Mouse (Mus musculus) G1E (cell line): ENCODE measurements at regions not wholly inside any gene's neighbourhood (a gene's known extent, or its start where the extent isn't known, plus 50 kb on each side); places are given as distances from the start of the nearest gene placed in this dataset.

ENCODE experiments used
- ATAC-seq: 2 replicates; pipeline ENCODE4 v1.8.0; 2016; ENCODE audit warnings: mild to moderate bottlenecking; ENCODE audit not compliant: insufficient number of reproducible peaks, poor library complexity, low FRiP score, severe bottlenecking; ENCODE audit errors: extremely low read depth
- DNase-seq: peaks from one replicate; pipeline ENCODE4 v3.0.0; 2012; ENCODE audit warnings: low spot score
- H3K27me3 ChIP-seq: 2 replicates; pipeline ENCODE4 v1.6.1; 2012; ENCODE audit warnings: mild to moderate bottlenecking, low read length, inconsistent platforms; ENCODE audit not compliant: insufficient read depth
- H3K36me3 ChIP-seq: replicated peaks from 2 replicates; pipeline ENCODE3; 2012; ENCODE audit warnings: mild to moderate bottlenecking, inconsistent platforms
- H3K4me1 ChIP-seq: 2 replicates; pipeline ENCODE4 v1.6.1; 2012; ENCODE audit warnings: low read depth, low read length, inconsistent platforms, mixed read lengths; ENCODE audit not compliant: insufficient read depth
- H3K4me3 ChIP-seq: 2 replicates; pipeline ENCODE4 v1.5.1; 2012; ENCODE audit warnings: low read depth, mild to moderate bottlenecking, inconsistent platforms, low read length, moderate library complexity, mixed read lengths
- H3K9me3 ChIP-seq: replicated peaks from 2 replicates; pipeline ENCODE4 v1.6.1; 2012; ENCODE audit warnings: inconsistent platforms
- CTCF ChIP-seq: IDR thresholded peaks from 2 replicates; pipeline ENCODE4 v1.5.1; 2012; ENCODE audit warnings: low read depth, low read length, inconsistent platforms, mixed read lengths
- GATA1 ChIP-seq: IDR thresholded peaks from 2 replicates; pipeline ENCODE4 v1.6.1; 2012; ENCODE audit warnings: borderline replicate concordance, low read length, inconsistent platforms, mixed read lengths
- GATA2 ChIP-seq: IDR thresholded peaks from 2 replicates; pipeline ENCODE4 v1.6.1; 2012; ENCODE audit warnings: low read depth, low read length, inconsistent platforms, borderline replicate concordance
- POLR2AphosphoS5 ChIP-seq: IDR thresholded peaks from 2 replicates; pipeline ENCODE4 v1.6.1; 2012; ENCODE audit warnings: low read depth, low read length, inconsistent platforms; ENCODE audit not compliant: insufficient replicate concordance
- TAL1 ChIP-seq: conservative IDR thresholded peaks from 2 replicates; pipeline ENCODE4 v1.6.1; 2012; ENCODE audit warnings: low read depth, low read length, inconsistent platforms, mixed read lengths

DNA sequence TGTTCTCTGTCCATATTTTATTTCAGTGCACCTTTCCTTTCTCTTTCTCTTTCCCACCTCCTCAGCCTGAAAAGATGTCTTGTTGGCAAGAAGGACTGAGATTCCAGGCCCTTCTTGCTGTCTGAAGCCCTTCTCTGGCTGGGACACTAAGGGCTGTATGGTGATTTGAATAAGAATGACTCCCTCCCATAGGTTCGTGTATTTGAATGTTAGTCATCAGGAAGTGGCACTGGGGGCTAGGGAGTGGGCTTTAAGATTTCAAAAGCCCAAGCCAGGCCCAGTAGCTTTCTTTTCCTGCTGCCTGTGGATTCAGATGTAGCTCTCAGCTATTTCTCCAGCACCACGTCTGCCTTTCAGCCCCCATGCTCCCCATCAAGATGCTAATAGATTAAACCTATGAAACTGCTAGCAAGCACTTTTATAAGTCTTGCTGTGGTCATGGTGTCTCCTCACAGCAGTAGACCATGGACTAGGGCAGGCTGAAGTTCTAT, 66.3 kb upstream of the Tle4 start:
- no peak for TF ChIP-seq TAL1
- TF ChIP-seq GATA1: no peak
- no peak for TF ChIP-seq GATA2
- no peak overlapping the region for H3K4me3 ChIP-seq

GRCm38 (mm10) chr19:14663350-14663749, 65.5 kb upstream of the Tle4 start:
- Histone ChIP-seq H3K36me3 (no peaks in the 10 kb centered on the region), H3K4me1 (peaks cover 4% of the 10 kb centered on the region; the same call in 1 of the 2 replicates), H3K4me3 (no peak overlapping the region), H3K9me3 (no peaks in the 10 kb centered on the region), H3K27me3 (peaks cover 8% of the 10 kb centered on the region; the same call in 1 of the 2 replicates)
- ATAC-seq: no peak
- DNase-seq: no peak
- TF ChIP-seq POLR2AphosphoS5 (no peak), TAL1 (no peak), GATA2 (no peak), CTCF (no peak), GATA1 (no peak)

More for the DNA sequence above, 66.3 kb upstream of the Tle4 start:
- ATAC-seq (no peak), DNase-seq (no peak)
- Histone ChIP-seq H3K36me3 (no peaks in the 10 kb centered on the region), H3K4me1 (peaks cover 4% of the 10 kb centered on the region; the same call in 1 of the 2 replicates), H3K27me3 (peaks cover 8% of the 10 kb centered on the region; the same call in 1 of the 2 replicates), H3K9me3 (no peaks in the 10 kb centered on the region)

DNA sequence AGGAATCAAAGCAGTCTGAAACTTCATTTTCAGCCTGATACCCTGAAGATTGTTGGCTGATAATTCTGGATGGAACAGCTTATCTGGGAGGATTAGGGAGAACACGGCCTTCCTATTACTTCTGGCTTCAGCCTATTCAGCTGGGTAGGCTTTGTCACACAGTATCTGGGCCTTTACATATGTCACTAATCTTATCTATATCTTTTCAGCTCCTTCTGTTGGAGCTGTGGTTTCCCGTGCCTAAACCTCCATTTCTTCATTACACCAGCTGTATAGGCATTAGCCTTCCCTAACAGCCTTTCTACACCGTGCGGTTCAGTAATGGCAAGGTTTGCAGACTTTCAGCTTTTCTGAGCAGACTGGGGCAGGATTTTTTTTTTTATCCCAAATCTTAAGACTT, 61.9 kb upstream of the Tle4 start:
- DNase-seq (no peak), ATAC-seq (peak; percentile 79)
- Histone ChIP-seq H3K4me1 (peaks cover 4% of the 10 kb centered on the region; the same call in 1 of the 2 replicates), H3K9me3 (no peaks in the 10 kb centered on the region), H3K27me3 (peaks cover 16% of the 10 kb centered on the region; the same call in 1 of the 2 replicates), H3K4me3 (no peak overlapping the region), H3K36me3 (no peaks in the 10 kb centered on the region)
- no peak for TF ChIP-seq GATA1
- TF ChIP-seq TAL1: peak; percentile 41; the same call in 1 of the 2 replicates

- TF ChIP-seq TAL1 (no peak), CTCF (no peak), GATA1 (no peak), POLR2AphosphoS5 (no peak), GATA2 (no peak)
- no peak for DNase-seq
- Histone ChIP-seq H3K27me3 (peaks cover 16% of the 10 kb centered on the region; the same call in 1 of the 2 replicates), H3K4me1 (peaks cover 4% of the 10 kb centered on the region; the same call in 1 of the 2 replicates), H3K36me3 (no peaks in the 10 kb centered on the region), H3K9me3 (no peaks in the 10 kb centered on the region), H3K4me3 (no peak overlapping the region)
- no peak for ATAC-seq
These were observed 60.6 kb upstream of the Tle4 start for GRCm38 (mm10) chr19:14658479-14658878.

- Histone ChIP-seq H3K27me3 (peaks cover 14% of the 10 kb centered on the region; the same call in 1 of the 2 replicates), H3K4me1 (peaks cover 4% of the 10 kb centered on the region; the same call in 1 of the 2 replicates), H3K4me3 (no peak overlapping the region), H3K36me3 (no peaks in the 10 kb centered on the region), H3K9me3 (no peaks in the 10 kb centered on the region)
- TF ChIP-seq GATA2 (no peak), CTCF (no peak), GATA1 (no peak), POLR2AphosphoS5 (no peak), TAL1 (no peak)
- DNase-seq (no peak), ATAC-seq (no peak)
These were observed 58.2 kb upstream of the Tle4 start for GRCm38 (mm10) chr19:14656022-14656388.

DNA sequence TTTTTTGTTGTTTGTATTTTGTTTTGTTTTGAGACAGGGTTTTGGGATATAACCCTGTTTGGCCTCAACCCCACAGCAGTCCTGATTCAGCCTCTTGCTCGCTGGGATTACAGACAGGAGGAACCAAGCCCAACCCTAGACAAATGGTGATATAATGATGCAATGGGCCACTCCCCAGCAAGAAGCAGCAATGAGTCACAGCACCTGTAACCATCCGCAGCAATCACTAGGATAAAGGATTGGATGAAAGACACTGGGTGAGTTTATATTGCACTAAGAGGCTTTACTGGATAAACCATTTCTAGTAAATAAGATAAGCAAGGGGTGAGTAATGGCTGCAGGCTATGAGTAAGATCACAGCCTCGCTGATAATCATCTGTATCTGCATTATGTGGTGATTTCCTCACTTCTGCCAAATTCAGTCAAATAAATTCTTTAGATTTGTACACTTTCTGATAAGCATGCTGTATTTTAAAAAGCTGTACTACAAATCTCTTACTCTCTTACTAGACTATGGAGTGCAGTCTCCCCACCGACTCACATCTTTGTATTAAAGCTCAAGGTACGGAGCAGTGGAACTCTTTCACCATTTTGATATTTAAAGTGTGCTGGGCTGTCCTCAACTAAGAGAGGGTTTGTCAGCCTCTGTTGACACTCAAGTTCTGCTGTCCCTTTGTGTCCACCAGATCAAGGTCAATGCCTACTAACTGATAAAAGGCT, 57.6 kb upstream of the Tle4 start:
- peaks cover 4% of the 10 kb centered on the region; the same call in 1 of the 2 replicates for H3K4me1 ChIP-seq
- DNase-seq (no peak), ATAC-seq (no peak)
- no peak for TF ChIP-seq GATA1
- no peak for TF ChIP-seq POLR2AphosphoS5
- no peak for TF ChIP-seq CTCF
- TF ChIP-seq TAL1: no peak
- TF ChIP-seq GATA2: no peak
- H3K36me3 ChIP-seq: no peaks in the 10 kb centered on the region
- peaks cover 10% of the 10 kb centered on the region; the same call in 1 of the 2 replicates for H3K27me3 ChIP-seq
- H3K4me3 ChIP-seq: no peak overlapping the region
- H3K9me3 ChIP-seq: no peaks in the 10 kb centered on the region
